Mouse (Mus musculus) lung, embryonic 16.5 days (tissue): ENCODE measurements at regions not wholly inside any gene's neighbourhood (a gene's known extent, or its start where the extent isn't known, plus 50 kb on each side); places are given as distances from the start of the nearest gene placed in this dataset.
A peak's percentile ranks its signal among the peaks of the same experiment; 100 is the strongest.

Source experiments
- ATAC-seq: fragments of 200-750 bp; cut with Nextera tagmentation; 2 replicates; pipeline ENCODE4 v1.8.0; 2017; ENCODE audit warnings: low read depth, mild to moderate bottlenecking, moderate library complexity
- H3K27ac ChIP-seq: fragments of 300-500 bp; sonication (generic); 2 replicates; pipeline ENCODE4 v1.5.1; 2014; ENCODE audit warnings: mild to moderate bottlenecking, control low read depth, low read length
- H3K27me3 ChIP-seq: fragments of 300-500 bp; sonication (generic); 2 replicates; pipeline ENCODE4 v1.6.1; 2014; ENCODE audit warnings: low read depth, low read length, mixed read lengths; ENCODE audit not compliant: control insufficient read depth, insufficient read depth
- H3K36me3 ChIP-seq: fragments of 300-500 bp; sonication (generic); 2 replicates; pipeline ENCODE4 v1.6.1; 2014; ENCODE audit warnings: low read length; ENCODE audit not compliant: control insufficient read depth, insufficient read depth
- H3K4me1 ChIP-seq: fragments of 300-500 bp; sonication (generic); replicated peaks from 2 replicates; pipeline ENCODE4 v1.6.1; 2014; ENCODE audit warnings: low read length, mixed read lengths; ENCODE audit not compliant: control insufficient read depth, insufficient read depth
- H3K4me2 ChIP-seq: fragments of 300-500 bp; sonication (generic); 2 replicates; pipeline ENCODE4 v1.6.1; 2014; ENCODE audit warnings: low read depth, low read length, control low read depth
- H3K4me3 ChIP-seq: fragments of 300-500 bp; sonication (generic); 2 replicates; pipeline ENCODE4 v1.5.1; 2014; ENCODE audit warnings: mild to moderate bottlenecking, low read length, control low read depth
- H3K9ac ChIP-seq: fragments of 300-500 bp; sonication (generic); 2 replicates; pipeline ENCODE4 v1.6.1; 2014; ENCODE audit warnings: low read length, control low read depth
- H3K9me3 ChIP-seq: fragments of 300-500 bp; sonication (generic); 2 replicates; pipeline ENCODE4 v1.6.1; 2016; ENCODE audit warnings: low read length; ENCODE audit not compliant: control insufficient read depth
- WGBS: fragments of 180-500 bp; shearing (Covaris S2); extraction: QIAGEN DNeasy Blood & Tissue Kit; methylation state at CpG from one replicate; pipeline ENCODE4 v1.1.7; 2014; 5-methylcytosine and 5-hydroxymethylcytosine counted together

DNA sequence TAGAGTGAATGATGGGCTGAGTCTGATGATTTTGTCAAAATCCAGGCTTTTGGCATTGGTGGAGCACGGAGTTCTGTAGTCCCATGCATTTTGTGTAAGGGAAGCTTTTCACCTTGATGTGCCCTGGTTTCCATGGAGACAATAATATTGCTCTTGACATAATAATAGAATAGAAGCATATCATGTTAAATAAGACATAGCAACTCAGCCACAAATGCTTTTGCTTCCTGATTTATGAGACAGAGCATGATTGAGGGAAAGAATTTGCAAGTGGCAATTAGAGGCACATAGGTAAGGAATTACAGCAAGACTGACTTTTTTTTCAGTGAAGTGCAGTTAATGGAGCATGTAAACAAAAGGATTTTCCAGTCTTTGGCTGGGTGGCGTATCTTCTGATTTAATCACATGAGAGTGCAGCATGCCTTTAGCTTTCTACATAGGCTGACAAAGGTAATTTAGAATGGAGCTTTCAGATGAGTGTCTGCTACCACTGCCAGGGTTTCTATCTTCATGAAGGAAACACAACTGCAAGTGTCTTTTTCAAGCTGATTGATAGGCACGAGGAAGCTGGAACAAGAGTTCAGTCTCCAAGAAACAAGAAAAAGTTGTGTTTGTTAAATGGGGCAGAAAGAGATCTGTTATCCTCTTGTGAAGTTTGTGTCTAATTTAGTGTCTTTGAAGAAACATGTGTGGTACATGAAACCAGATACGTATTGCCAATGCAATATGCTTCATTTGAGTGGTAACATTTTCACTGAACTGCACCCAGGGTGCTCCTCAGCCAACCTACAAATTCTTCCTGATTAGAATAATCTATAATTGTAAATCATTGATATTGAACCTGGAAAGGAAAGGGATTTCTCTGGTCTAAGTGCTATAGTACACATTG lies 1913.2 kb downstream of the 9330182O14Rik start:
- Histone ChIP-seq H3K27me3 (no peaks in the 10 kb centered on the region), H3K4me2 (no peak overlapping the region), H3K4me1 (no peaks in the 10 kb centered on the region), H3K36me3 (no peaks in the 10 kb centered on the region), H3K9me3 (no peaks in the 10 kb centered on the region), H3K9ac (no peak overlapping the region), H3K4me3 (no peak overlapping the region), H3K27ac (no peak overlapping the region)
- 61% methylated on average over 4 of the region's 4 CpGs for WGBS
- ATAC-seq, result no peak

DNA sequence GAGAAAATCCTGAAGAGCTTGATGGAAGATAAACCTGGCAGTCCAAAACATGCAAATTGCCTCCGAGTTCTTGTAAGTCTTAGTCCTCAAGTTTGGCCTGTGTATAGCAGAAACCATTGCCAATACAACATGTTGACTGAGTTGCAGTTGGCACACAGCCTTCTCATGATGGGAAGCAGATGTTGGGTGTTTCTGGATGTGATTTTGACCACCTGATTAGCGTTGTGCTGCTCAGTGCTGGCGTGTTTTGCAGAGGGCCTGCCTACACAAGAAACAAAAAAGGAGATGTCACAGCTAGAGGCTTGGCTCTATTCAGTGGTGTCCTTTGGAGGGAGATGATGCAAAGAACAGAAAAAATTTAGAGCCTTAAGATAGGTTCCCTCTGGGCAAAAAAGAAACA lies 1922.6 kb downstream of the 9330182O14Rik start:
- Histone ChIP-seq H3K27me3 (no peaks in the 10 kb centered on the region), H3K36me3 (no peaks in the 10 kb centered on the region), H3K27ac (no peak overlapping the region), H3K4me3 (no peak overlapping the region), H3K4me1 (no peaks in the 10 kb centered on the region), H3K4me2 (no peak overlapping the region), H3K9me3 (no peaks in the 10 kb centered on the region), H3K9ac (no peak overlapping the region)
- peak; percentile 67 for ATAC-seq
- 44% methylated on average over 3 of the region's 3 CpGs for WGBS

DNA sequence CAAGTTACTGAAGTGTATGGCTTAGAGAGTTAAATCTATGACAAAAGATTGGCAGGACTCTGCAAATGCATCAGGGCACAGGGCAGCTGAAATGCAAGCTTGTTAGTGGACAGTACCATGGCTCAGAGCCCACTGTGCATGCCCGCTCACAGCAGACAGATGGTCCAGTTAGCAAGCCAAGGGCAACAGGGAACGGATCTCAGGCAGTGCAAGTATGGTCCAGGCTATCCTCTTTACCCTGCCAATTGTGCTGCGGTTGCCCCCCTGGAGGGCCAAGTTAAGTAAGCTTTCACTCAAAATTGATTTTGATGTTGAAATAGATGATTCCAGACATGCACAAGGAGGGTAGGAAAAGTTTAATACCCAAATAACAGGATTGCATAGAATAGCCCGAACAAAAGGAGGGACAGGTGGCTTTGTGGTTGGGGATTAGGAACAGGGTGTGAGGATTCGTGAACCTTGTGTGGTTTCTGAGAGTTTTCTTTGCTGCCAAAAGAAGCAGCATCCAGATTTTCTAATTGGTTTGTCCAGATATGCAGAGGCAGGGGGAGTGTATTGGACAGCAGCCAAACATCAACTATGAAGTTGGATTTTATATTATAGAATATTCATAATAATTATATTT lies 1934.2 kb downstream of the 9330182O14Rik start:
- Histone ChIP-seq H3K4me2 (no peak overlapping the region), H3K27ac (no peak overlapping the region), H3K4me3 (no peak overlapping the region), H3K27me3 (no peaks in the 10 kb centered on the region), H3K36me3 (no peaks in the 10 kb centered on the region), H3K9me3 (no peaks in the 10 kb centered on the region), H3K4me1 (no peaks in the 10 kb centered on the region), H3K9ac (no peak overlapping the region)
- 69% methylated on average over 5 of the region's 5 CpGs for WGBS
- no peak for ATAC-seq

DNA sequence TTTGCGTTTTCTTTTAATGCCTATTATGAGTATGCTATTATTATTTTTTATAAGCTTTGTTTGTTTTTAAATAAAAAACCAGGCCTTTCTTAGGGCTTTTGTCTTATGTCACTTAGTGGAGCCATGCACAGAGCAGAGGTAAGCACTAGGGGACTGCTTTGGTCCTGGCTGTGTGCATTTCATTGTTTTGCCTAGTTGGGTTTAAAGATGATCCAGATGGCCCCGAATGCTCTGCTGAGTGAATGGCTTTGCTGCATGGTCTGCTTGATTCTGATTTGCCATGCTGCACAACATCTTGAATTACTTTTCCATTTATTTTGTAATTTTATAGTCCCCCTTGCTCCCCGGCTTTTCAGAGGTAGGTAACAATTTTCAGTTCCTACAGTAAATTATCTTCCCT lies 1934.9 kb downstream of the 9330182O14Rik start:
- Histone ChIP-seq H3K4me3 (no peak overlapping the region), H3K27me3 (no peaks in the 10 kb centered on the region), H3K4me2 (no peak overlapping the region), H3K9ac (no peak overlapping the region), H3K36me3 (no peaks in the 10 kb centered on the region), H3K9me3 (no peaks in the 10 kb centered on the region), H3K4me1 (no peaks in the 10 kb centered on the region), H3K27ac (no peak overlapping the region)
- ATAC-seq, result no peak
- WGBS, result 84% methylated on average over 3 of the region's 3 CpGs

DNA sequence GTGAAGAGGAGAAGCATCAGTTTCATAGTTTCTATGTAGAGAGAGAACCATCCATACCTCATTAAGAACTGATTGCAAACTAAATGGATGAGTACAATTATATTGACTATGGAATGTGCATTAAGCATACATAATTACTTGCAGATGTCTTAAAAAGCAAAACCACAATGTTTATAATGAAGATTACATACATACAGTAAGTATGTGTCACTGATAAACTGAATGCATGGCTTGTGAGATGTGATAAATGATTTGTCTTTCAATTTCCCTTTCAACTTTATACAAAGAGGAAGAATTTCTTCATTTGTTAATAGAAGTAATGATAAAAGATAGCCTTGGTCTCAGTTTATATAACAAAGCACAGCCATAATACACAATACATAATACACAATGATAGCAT lies 1939.3 kb downstream of the 9330182O14Rik start:
- Histone ChIP-seq H3K4me3 (no peak overlapping the region), H3K9ac (no peak overlapping the region), H3K9me3 (no peaks in the 10 kb centered on the region)

DNA sequence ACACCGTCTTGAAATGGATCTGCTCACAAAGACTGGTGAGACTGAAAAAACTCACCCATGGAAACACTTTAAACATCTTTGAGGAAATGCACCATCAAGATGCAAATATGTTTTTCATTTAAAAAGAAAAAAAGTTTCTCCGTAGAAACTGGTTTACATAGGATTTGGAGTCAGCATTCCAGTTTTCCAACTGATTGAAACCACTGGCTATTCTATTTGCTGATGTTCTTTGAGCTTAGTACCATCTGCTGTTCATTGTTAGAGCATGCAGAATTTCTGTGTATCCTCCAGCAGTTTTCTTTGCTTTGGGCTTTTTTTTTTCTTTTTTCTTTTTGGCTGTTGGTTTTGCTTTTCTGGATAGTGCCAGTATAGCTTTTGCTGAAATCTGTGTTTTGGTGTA lies 1948.3 kb downstream of the 9330182O14Rik start:
- WGBS, result 80% methylated on average over 2 of the region's 2 CpGs
- Histone ChIP-seq H3K9me3 (no peaks in the 10 kb centered on the region), H3K4me2 (no peak overlapping the region), H3K9ac (no peak overlapping the region), H3K4me3 (no peak overlapping the region), H3K4me1 (no peaks in the 10 kb centered on the region), H3K27ac (no peak overlapping the region), H3K27me3 (no peaks in the 10 kb centered on the region), H3K36me3 (no peaks in the 10 kb centered on the region)
- no peak for ATAC-seq

More for the DNA sequence above, 1939.3 kb downstream of the 9330182O14Rik start:
- Histone ChIP-seq H3K4me1 (no peaks in the 10 kb centered on the region), H3K4me2 (no peak overlapping the region), H3K27ac (no peak overlapping the region), H3K36me3 (no peaks in the 10 kb centered on the region), H3K27me3 (no peaks in the 10 kb centered on the region)
- ATAC-seq, result no peak

DNA sequence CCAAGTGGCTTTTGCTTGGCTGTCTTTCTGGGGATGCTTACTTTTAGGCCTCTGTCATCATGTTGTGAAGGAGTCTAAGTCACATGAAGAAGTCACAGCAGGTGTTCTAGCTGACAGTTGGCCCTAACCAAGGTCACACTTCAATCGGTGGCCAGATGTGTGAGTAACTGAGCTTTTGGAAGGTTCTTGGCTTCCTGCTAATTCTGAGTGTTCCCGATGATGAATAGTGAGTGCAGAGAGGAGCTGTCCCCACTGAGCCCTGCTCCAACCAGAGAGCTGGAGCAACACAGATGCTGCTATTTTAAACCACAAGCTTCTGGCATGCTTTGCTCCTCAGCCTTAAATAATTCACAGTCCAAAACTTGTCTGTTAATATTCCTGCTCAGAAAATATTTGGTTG lies 1966.6 kb downstream of the 9330182O14Rik start:
- no peaks in the 10 kb centered on the region for H3K9me3 ChIP-seq
- H3K27ac ChIP-seq, result no peak overlapping the region
- WGBS, result 23% methylated on average over 2 of the region's 2 CpGs
- no peak overlapping the region for H3K4me3 ChIP-seq
- no peaks in the 10 kb centered on the region for H3K36me3 ChIP-seq
- no peak overlapping the region for H3K9ac ChIP-seq
- no peak overlapping the region for H3K4me2 ChIP-seq
- ATAC-seq, result no peak
- H3K27me3 ChIP-seq, result no peaks in the 10 kb centered on the region
- H3K4me1 ChIP-seq, result no peaks in the 10 kb centered on the region

DNA sequence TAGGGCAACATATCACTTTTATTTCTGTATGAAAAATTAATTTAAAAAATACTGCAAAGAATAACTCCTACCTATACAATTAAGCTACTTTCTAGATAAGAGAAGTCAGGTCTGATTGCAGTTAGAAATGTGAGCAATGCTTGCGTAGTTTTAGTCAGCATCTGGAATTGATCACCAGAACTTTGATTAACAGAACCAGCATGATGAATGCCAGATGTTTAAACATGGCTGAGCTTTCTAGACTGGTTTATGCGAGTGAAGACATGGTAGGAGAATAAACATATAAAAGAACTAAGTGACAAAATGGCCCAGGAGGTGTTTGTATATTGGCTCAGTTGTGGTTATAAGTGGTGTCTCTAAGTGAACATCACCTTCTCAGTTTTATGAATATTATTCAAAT lies 1970.7 kb downstream of the 9330182O14Rik start:
- no peak overlapping the region for H3K4me2 ChIP-seq
- no peaks in the 10 kb centered on the region for H3K4me1 ChIP-seq
- H3K4me3 ChIP-seq, result no peak overlapping the region
- H3K27me3 ChIP-seq, result no peaks in the 10 kb centered on the region
- ATAC-seq, result no peak
- WGBS, result 58% methylated on average over 2 of the region's 2 CpGs
- H3K27ac ChIP-seq, result no peak overlapping the region
- no peaks in the 10 kb centered on the region for H3K36me3 ChIP-seq
- no peaks in the 10 kb centered on the region for H3K9me3 ChIP-seq
- H3K9ac ChIP-seq, result no peak overlapping the region

DNA sequence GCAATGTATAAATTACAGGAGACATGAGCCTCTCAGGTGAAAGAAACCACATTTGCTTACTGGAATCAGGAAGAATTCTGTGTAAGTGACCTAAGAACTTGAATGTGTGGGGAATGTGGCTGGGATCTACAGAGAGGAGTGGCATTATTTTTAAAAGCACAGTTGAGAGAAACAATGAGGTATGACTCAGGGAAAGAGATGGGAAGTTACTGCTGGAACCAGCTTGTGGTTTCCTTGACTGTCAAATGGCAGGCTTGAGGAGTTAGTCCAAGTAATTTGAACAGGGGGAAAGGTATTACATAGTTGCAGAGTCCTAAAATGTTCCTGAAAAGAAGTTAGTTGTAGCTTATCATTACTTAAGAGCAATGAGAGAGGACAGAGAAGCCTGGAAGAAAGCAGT lies 1972.9 kb downstream of the 9330182O14Rik start:
- no peak overlapping the region for H3K4me3 ChIP-seq
- ATAC-seq, result no peak
- H3K27me3 ChIP-seq, result no peaks in the 10 kb centered on the region
- H3K4me1 ChIP-seq, result no peaks in the 10 kb centered on the region
- no peak overlapping the region for H3K27ac ChIP-seq
- H3K9ac ChIP-seq, result no peak overlapping the region
- H3K4me2 ChIP-seq, result no peak overlapping the region
- no peaks in the 10 kb centered on the region for H3K36me3 ChIP-seq
- H3K9me3 ChIP-seq, result no peaks in the 10 kb centered on the region
